Mouse (Mus musculus) heart, embryonic 11.5 days (tissue): ENCODE measurements around the gene Otub1. TPM values are rescaled to one million over a fixed set of nuclear protein-coding genes. Genes with fewer than 3 reads are reported as not detected.

Experiments
- ATAC-seq: fragments of 200-750 bp; cut with Nextera tagmentation; replicated peaks from 2 replicates; pipeline ENCODE4 v1.8.0; 2017; ENCODE audit warnings: moderate library complexity; ENCODE audit not compliant: insufficient number of reproducible peaks, low FRiP score, low TSS enrichment
- H3K27ac ChIP-seq: fragments of 300-500 bp; sonication (generic); 2 replicates; pipeline ENCODE4 v1.5.1; 2014; ENCODE audit warnings: mild to moderate bottlenecking, low read depth, low read length
- H3K27me3 ChIP-seq: fragments of 300-500 bp; sonication (generic); 2 replicates; pipeline ENCODE4 v1.6.1; 2014; ENCODE audit warnings: mild to moderate bottlenecking, low read length, mixed read lengths; ENCODE audit not compliant: control insufficient read depth, insufficient read depth
- H3K36me3 ChIP-seq: fragments of 300-500 bp; sonication (generic); 2 replicates; pipeline ENCODE4 v1.6.1; 2014; ENCODE audit warnings: mild to moderate bottlenecking, low read length, moderate library complexity, mixed read lengths; ENCODE audit not compliant: control insufficient read depth, insufficient read depth
- H3K4me1 ChIP-seq: fragments of 300-500 bp; sonication (generic); 2 replicates; pipeline ENCODE4 v1.6.1; 2014; ENCODE audit warnings: low read length; ENCODE audit not compliant: control insufficient read depth, insufficient read depth
- H3K4me2 ChIP-seq: fragments of 300-500 bp; sonication (generic); 2 replicates; pipeline ENCODE4 v1.6.1; 2014; ENCODE audit warnings: mild to moderate bottlenecking, moderate library complexity
- H3K4me3 ChIP-seq: fragments of 300-500 bp; sonication (generic); 2 replicates; pipeline ENCODE4 v1.5.1; 2014; ENCODE audit warnings: low read depth, low read length
- H3K9ac ChIP-seq: fragments of 300-500 bp; sonication (generic); 2 replicates; pipeline ENCODE4 v1.6.1; 2014; ENCODE audit warnings: mild to moderate bottlenecking, low read depth, low read length, moderate library complexity
- H3K9me3 ChIP-seq: fragments of 300-500 bp; sonication (generic); replicated peaks from 2 replicates; pipeline ENCODE4 v1.6.1; 2016; ENCODE audit warnings: low read length; ENCODE audit not compliant: control insufficient read depth
- WGBS: fragments of 180-500 bp; shearing (Covaris S2); extraction: QIAGEN DNeasy Blood & Tissue Kit; methylation state at CpG from one replicate; pipeline ENCODE4 v1.1.7; 2014; ENCODE audit not compliant: insufficient replicate concordance; 5-methylcytosine and 5-hydroxymethylcytosine counted together
- polyA plus RNA-seq: library from polyadenylated mRNA; unstranded; fragments of >200 nt; fragmentation: Nextera tagmentation; extraction: Ambion mirVana; gene quantifications from 2 replicates; pipeline ENCODE4 v1.2.1, GENCODE M21; 2014

Gene Otub1
- polyA plus RNA-seq, 1 experiment from 2014 or later: 172 TPM

DNA sequence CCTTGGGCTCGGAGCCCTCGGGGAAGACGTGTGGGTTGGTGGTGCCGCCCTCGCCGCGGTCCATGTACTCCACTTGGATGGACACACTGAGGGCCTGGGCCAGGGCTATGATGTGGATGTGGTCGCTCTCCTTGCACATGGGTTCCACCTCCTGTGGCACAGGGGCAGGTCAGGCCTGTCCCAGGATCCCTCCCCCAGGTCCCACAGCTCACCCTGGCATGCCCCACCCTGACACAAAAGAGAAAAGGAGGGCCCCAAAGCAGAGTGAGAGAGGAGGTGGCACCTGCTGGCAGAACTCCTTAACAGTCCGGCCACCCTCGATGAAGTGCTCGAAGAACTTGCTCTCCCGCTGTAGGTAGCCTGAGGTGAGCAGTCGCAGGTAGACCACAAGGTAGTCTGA is 7.0 kb downstream of the Otub1 start:
- peaks cover 37% of the 10 kb centered on the region for H3K36me3 ChIP-seq
- no peak overlapping the region for H3K9ac ChIP-seq
- no peaks in the 10 kb centered on the region for H3K9me3 ChIP-seq
- no peak overlapping the region for H3K4me3 ChIP-seq
- WGBS: 94% methylated on average over 13 of the region's 13 CpGs
- no peaks in the 10 kb centered on the region for H3K27me3 ChIP-seq
- H3K4me2 ChIP-seq: no peak overlapping the region
- H3K4me1 ChIP-seq: peaks cover 19% of the 10 kb centered on the region
- H3K27ac ChIP-seq: no peak overlapping the region
- ATAC-seq: no peak

DNA sequence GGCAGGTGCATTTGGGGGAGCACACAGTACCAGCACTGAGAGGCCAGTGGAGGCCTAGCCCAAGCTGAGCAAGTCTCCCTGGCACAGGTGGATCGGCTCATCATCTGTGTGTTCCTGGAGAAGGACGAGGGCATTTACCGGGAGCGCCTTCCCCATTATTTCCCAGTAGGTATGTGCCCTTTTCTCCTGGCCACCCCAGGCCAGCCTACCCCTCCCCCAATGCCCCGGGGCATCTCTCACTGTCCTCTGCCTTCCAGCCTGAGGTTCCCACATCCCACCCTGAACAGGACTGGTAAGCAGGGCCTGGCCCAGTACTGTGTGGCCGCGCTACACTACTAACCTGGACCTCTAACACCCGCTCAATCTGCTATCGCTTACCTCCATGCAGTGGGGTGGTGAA is 8.7 kb downstream of the Otub1 start:
- Histone ChIP-seq H3K36me3 (peaks cover 30% of the 10 kb centered on the region), H3K4me2 (no peak overlapping the region), H3K27ac (no peak overlapping the region), H3K27me3 (no peaks in the 10 kb centered on the region), H3K9me3 (no peaks in the 10 kb centered on the region), H3K4me1 (peaks cover 18% of the 10 kb centered on the region), H3K9ac (no peak overlapping the region; the same call in 1 of the 2 replicates), H3K4me3 (no peak overlapping the region)
- ATAC-seq: no peak; the same call in 1 of the 2 replicates
- 87% methylated on average over 9 of the region's 9 CpGs for WGBS

DNA sequence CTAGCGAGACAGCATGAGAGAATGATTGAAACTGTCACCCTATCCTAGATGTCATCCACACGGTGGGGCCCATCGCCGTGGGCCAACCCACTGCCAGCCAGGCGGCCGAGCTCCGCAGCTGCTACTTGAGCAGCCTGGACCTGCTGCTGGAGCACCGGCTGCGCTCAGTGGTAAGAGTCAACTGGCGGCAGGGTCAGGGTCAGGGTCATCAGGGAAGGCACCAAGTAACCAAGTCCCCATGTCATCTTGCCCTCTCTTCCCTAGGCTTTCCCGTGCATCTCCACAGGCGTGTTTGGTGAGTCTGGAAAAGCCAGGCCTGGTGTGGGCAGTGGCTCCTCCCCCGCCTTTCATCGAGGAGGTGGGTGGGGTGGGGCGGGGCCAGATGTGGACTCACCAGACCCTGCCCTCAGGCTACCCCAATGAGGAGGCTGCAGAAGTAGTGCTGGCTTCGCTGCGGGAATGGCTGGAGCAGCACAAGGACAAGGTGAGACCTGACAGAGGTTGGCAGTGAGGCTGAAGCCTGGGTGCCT is 9.3 kb downstream of the Otub1 start:
- Histone ChIP-seq H3K9ac (peak overlapping the region; percentile 16; the same call in 1 of the 2 replicates), H3K27ac (no peak overlapping the region), H3K4me2 (peak overlapping the region; percentile 49), H3K4me1 (peaks cover 15% of the 10 kb centered on the region), H3K9me3 (no peaks in the 10 kb centered on the region), H3K36me3 (peaks cover 28% of the 10 kb centered on the region), H3K27me3 (no peaks in the 10 kb centered on the region), H3K4me3 (0 out of 2 replicates have a peak overlapping the region, but pooled peaks have one; percentile 12)
- peak; percentile 42; the same call in 1 of the 2 replicates for ATAC-seq
- 11% methylated on average over 17 of the region's 17 CpGs for WGBS

DNA sequence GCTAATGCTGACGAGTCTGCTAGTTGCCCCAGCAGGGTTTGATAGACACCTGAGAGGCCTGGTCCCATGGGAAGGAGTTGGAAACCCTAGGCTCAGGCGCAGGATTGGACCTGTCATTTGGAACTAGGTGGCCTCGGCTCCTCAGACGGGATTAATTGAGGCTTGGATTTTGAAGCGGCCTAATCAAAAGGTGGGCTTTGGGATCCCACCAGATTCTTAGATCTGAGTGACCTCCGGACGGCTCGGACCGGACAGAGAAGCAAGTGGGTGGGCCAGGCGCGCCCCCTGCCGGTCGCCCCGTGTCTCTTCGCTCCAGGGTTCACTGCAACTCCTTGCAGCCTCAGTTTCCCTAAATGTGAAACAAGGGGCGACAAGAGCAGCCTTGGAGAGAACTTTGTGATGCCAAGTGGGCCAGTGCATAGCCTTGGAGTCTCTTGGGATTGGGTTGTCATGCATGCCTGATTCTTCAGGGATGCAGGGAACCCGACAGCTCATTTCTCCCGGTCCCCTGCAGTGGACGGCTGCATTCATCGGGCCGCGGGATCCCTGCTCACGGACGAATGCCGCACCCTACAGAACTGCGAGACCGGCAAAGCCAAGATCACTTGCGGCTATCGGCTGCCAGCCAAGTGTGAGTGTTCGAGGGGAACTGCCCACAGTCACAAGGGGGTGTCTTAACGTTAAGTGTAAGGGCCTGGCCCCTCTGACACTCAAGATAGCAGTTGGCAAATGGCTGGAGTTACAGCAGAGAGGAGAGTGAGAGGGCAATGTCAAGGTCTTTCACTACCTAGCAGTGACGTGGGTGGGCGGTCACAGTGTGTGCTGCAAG is 10.0 kb downstream of the Otub1 start:
- H3K36me3 ChIP-seq: peaks cover 27% of the 10 kb centered on the region
- H3K9me3 ChIP-seq: no peaks in the 10 kb centered on the region
- ATAC-seq: 0 out of 2 replicates have a peak, but pooled peaks have one; percentile 5
- peak overlapping the region; percentile 49 for H3K4me2 ChIP-seq
- H3K9ac ChIP-seq: peak overlapping the region; percentile 34; the same call in 1 of the 2 replicates
- peaks cover 15% of the 10 kb centered on the region for H3K4me1 ChIP-seq
- WGBS: 14% methylated on average over 33 of the region's 33 CpGs
- H3K4me3 ChIP-seq: peak overlapping the region; percentile 12; the same call in 1 of the 2 replicates
- H3K27ac ChIP-seq: no peak overlapping the region
- no peaks in the 10 kb centered on the region for H3K27me3 ChIP-seq

DNA sequence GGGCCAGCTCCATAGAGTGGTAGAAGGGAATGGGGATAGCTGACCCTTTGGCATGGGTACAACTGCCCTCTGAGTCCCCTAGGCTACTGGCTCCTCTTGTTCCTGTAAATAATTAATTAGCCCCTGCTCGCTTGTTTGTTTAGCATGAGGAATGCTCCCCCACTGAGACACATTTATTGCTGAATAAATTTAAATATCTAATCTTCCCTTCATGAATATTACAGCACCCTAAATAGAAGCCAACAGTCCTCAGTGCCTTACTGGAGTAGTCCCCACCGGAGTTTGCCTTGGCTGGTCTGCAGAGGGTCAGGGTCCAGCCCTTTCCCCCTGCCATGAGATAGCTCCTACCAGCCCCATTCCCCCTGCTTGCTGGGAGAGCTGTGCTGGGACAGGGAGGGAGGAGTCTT is 13.6 kb downstream of the Otub1 start:
- ATAC-seq: no peak
- Histone ChIP-seq H3K4me3 (no peak overlapping the region), H3K9me3 (no peaks in the 10 kb centered on the region), H3K36me3 (0 out of 2 replicates have a peak, but pooled peaks cover 1% of the 10 kb centered on the region), H3K4me1 (peaks cover 11% of the 10 kb centered on the region), H3K27ac (no peak overlapping the region), H3K9ac (no peak overlapping the region), H3K4me2 (no peak overlapping the region), H3K27me3 (peaks cover 11% of the 10 kb centered on the region)
- 49% methylated on average over 2 of the region's 2 CpGs for WGBS

GRCm38 (mm10) chr19:7191639-7192038 is 14.5 kb downstream of the Otub1 start:
- Histone ChIP-seq H3K4me1 (peaks cover 1% of the 10 kb centered on the region; the same call in 1 of the 2 replicates), H3K27me3 (peaks cover 20% of the 10 kb centered on the region), H3K4me2 (no peak overlapping the region), H3K9me3 (no peaks in the 10 kb centered on the region), H3K36me3 (no peaks in the 10 kb centered on the region), H3K4me3 (no peak overlapping the region), H3K27ac (no peak overlapping the region), H3K9ac (no peak overlapping the region)
- WGBS: 39% methylated on average over 6 of the region's 6 CpGs
- ATAC-seq: no peak

GRCm38 (mm10) chr19:7190986-7191385 is 15.1 kb downstream of the Otub1 start:
- Histone ChIP-seq H3K36me3 (no peaks in the 10 kb centered on the region), H3K9ac (no peak overlapping the region), H3K4me1 (peaks cover 4% of the 10 kb centered on the region), H3K27me3 (peaks cover 26% of the 10 kb centered on the region), H3K27ac (no peak overlapping the region), H3K9me3 (no peaks in the 10 kb centered on the region), H3K4me2 (no peak overlapping the region), H3K4me3 (no peak overlapping the region)
- no peak for ATAC-seq
- WGBS: 70% methylated on average over 5 of the region's 5 CpGs

DNA sequence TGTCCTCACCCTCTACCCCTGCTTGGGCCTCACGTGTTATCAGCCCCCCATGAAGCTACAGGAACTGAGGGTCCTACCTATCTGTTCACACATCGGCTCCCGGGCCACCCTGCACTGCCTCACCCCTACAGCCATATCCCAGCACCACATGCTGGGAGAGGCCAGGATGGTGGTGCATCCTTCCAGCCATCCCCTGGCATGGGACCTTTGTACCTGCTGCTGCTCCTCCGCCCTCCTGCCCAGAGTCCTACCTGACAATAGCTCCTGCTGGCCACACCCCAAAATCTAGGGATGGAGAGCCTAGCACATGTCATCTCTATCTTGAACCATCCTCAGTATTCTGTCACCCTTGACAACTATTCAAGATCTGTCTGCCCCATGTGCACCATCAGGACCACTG is 17.1 kb downstream of the Otub1 start:
- no peak for ATAC-seq
- 51% methylated on average over 4 of the region's 4 CpGs for WGBS
- H3K36me3 ChIP-seq: no peaks in the 10 kb centered on the region
- peaks cover 41% of the 10 kb centered on the region for H3K27me3 ChIP-seq
- peaks cover 6% of the 10 kb centered on the region for H3K4me1 ChIP-seq
- no peak overlapping the region for H3K4me3 ChIP-seq
- no peak overlapping the region for H3K9ac ChIP-seq
- no peak overlapping the region for H3K4me2 ChIP-seq
- no peak overlapping the region for H3K27ac ChIP-seq
- H3K9me3 ChIP-seq: no peaks in the 10 kb centered on the region
